Mouse (Mus musculus): Measurements from ENCODE around the gene Synpr. TPM values are rescaled to one million over a fixed set of nuclear protein-coding genes. Genes with fewer than 3 reads are reported as not detected.

Synpr gene
- polyA plus RNA-seq, 1 experiment from 2014 or later = 0.33 TPM

DNA sequence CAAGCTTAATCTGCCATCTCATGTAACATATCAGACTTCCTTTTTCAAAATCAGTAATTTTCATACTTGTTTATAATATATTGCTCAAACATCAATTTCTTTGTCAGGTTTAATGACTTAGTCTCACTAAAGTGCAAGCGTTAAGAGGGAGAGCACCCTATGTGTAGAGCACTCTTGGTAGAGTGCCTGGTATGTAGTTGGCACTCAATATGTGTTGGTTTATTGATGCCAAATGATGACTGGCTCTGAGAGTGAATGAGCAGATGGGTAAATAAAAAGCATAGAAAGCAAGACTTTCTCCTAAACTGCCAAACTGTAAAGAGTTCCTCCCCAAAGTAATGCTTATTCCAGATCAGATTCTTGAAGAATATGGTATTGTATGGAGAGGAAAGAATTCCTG, 365.3 kb downstream of the Synpr start:
- H3K27me3 ChIP-seq (replicated peaks) = no peaks in the 10 kb centered on the region
- no peak overlapping the region for H3K4me3 ChIP-seq
- WGBS = 81% methylated on average over 1 of the region's 1 CpGs

DNA sequence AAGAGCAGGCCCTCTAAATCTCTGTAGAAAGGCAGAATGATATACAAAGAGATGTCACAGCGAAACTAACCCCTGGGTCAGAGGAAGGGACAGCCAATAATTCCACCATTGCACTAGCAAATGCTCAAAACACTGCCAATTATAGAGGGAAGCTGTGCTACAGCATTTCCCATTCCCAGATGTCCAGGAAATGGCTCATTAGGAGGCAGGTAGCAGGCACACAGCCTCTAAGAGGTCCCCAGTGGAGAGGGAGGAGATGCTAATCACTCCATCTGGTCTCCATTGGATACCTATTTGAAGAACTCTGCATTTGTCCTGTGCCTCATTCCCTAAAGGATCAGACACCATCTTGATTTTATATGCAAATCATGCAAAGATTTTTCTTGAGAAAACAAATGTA, 366.5 kb downstream of the Synpr start:
- Histone ChIP-seq H3K4me2 (no peak overlapping the region), H3K27ac (replicated peaks) (no peak overlapping the region), H3K9me3 (no peaks in the 10 kb centered on the region), H3K4me3 (no peak overlapping the region), H3K4me1 (no peaks in the 10 kb centered on the region), H3K36me3 (no peaks in the 10 kb centered on the region), H3K27me3 (replicated peaks) (no peaks in the 10 kb centered on the region), H3K9ac (no peak overlapping the region)
- WGBS = 72% methylated on average over 1 of the region's 1 CpGs
- no peak for ATAC-seq (ENCODE audit: extremely low read depth, insufficient number of reproducible peaks, low FRiP score, low TSS enrichment)

More for the DNA sequence above, 365.3 kb downstream of the Synpr start:
- no peaks in the 10 kb centered on the region for H3K9me3 ChIP-seq
- H3K36me3 ChIP-seq = no peaks in the 10 kb centered on the region
- H3K9ac ChIP-seq = no peak overlapping the region
- ATAC-seq (ENCODE audit: extremely low read depth, insufficient number of reproducible peaks, low FRiP score, low TSS enrichment) = no peak
- H3K4me2 ChIP-seq = no peak overlapping the region
- no peak overlapping the region for H3K27ac ChIP-seq (replicated peaks)
- no peaks in the 10 kb centered on the region for H3K4me1 ChIP-seq

DNA sequence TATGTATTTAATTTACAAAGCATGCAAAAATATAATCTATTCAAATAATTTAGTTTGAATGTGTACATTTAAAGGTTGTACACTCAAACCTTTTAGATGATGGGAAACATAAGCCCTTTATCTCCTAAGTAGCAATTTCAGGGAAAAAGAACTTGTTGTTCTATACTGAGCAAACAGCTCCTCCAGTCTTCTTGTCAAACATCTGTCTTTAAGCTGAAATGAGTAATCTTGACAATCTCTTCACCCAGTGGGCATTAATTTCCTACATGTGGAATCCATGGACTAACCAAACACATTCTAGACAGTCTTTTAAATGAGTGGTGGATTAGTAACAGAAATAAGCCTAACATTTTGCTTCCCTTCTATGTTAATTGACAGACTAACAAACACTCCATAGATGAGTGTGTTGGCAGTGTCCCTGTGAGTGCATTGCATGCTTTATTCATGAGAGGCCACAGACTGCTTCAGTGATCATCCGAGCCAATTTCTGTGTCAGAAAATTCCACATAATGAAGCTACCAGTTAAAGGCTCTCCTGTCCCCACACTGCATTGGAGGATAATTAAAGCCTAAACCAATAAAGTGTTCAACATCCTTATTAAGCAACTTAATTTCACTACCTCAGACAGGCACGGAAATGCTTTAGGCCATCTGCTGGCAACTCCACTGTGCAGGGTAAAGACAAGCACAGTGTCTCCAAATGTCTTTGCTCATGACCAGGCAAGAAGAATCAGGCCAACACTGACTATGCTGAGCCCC, 367.1 kb downstream of the Synpr start:
- H3K27me3 ChIP-seq (replicated peaks) = no peaks in the 10 kb centered on the region
- WGBS = 73% methylated on average over 2 of the region's 2 CpGs
- no peak overlapping the region for H3K4me3 ChIP-seq
- no peaks in the 10 kb centered on the region for H3K4me1 ChIP-seq
- H3K4me2 ChIP-seq = no peak overlapping the region
- no peaks in the 10 kb centered on the region for H3K9me3 ChIP-seq
- H3K9ac ChIP-seq = no peak overlapping the region
- no peak overlapping the region for H3K27ac ChIP-seq (replicated peaks)
- no peak for ATAC-seq (ENCODE audit: extremely low read depth, insufficient number of reproducible peaks, low FRiP score, low TSS enrichment)
- no peaks in the 10 kb centered on the region for H3K36me3 ChIP-seq
